Mouse (Mus musculus): ENCODE measurements around the gene Kcnj14.

- TF ChIP-seq POLR2A (IDR thresholded peaks at IDR 0.05; ENCODE audit: insufficient read depth, low read depth, low read length) (no peak), CTCF (IDR thresholded peaks at IDR 0.05; ENCODE audit: insufficient read depth, low read depth, low read length) (no peak)
Measured at GRCm38 (mm10) chr7:45796950-45797349, 27.6 kb downstream of the Kcnj14 start.
